Mouse (Mus musculus) liver, embryonic 13.5 days (tissue): Measurements from ENCODE around the gene Tmem132b. TPM values are rescaled to one million over a fixed set of nuclear protein-coding genes. Genes with fewer than 3 reads are reported as not detected.

Source experiments
- ATAC-seq: fragments of 200-750 bp; cut with Nextera tagmentation; 2 replicates; pipeline ENCODE4 v1.8.0; 2017; ENCODE audit warnings: low read depth, mild to moderate bottlenecking, moderate number of reproducible peaks, moderate library complexity
- DNase-seq: peaks from one replicate; pipeline ENCODE4 v3.0.0; 2022
- H3K27ac ChIP-seq: fragments of 300-500 bp; sonication (generic); 2 replicates; pipeline ENCODE4 v1.5.1; 2015; ENCODE audit warnings: moderate library complexity, mild to moderate bottlenecking, inconsistent platforms
- H3K27me3 ChIP-seq: fragments of 300-500 bp; sonication (generic); 2 replicates; pipeline ENCODE4 v1.6.1; 2015; ENCODE audit warnings: mild to moderate bottlenecking, inconsistent platforms
- H3K36me3 ChIP-seq: fragments of 300-500 bp; sonication (generic); 2 replicates; pipeline ENCODE4 v1.6.1; 2015; ENCODE audit warnings: mild to moderate bottlenecking, inconsistent platforms
- H3K4me1 ChIP-seq: fragments of 300-500 bp; sonication (generic); replicated peaks from 2 replicates; pipeline ENCODE4 v1.6.1; 2015; ENCODE audit warnings: inconsistent platforms
- H3K4me2 ChIP-seq: fragments of 300-500 bp; sonication (generic); 2 replicates; pipeline ENCODE4 v1.6.1; 2015; ENCODE audit warnings: inconsistent platforms, mild to moderate bottlenecking, moderate library complexity
- H3K4me3 ChIP-seq: fragments of 300-500 bp; sonication (generic); replicated peaks from 2 replicates; pipeline ENCODE4 v1.5.1; 2015; ENCODE audit warnings: mild to moderate bottlenecking, inconsistent platforms
- H3K9ac ChIP-seq: fragments of 300-500 bp; sonication (generic); 2 replicates; pipeline ENCODE4 v1.6.1; 2015; ENCODE audit warnings: mild to moderate bottlenecking, inconsistent platforms
- H3K9me3 ChIP-seq: fragments of 300-500 bp; sonication (generic); replicated peaks from 2 replicates; pipeline ENCODE4 v1.6.1; 2016; ENCODE audit warnings: inconsistent platforms
- WGBS: fragments of 180-500 bp; shearing (Covaris S2); methylation state at CpG from one replicate; pipeline ENCODE4 v1.1.7; 2015; ENCODE audit not compliant: insufficient replicate concordance; 5-methylcytosine and 5-hydroxymethylcytosine counted together
- polyA plus RNA-seq: library from polyadenylated mRNA; unstranded; fragments of >200 nt; fragmentation: Nextera tagmentation; extraction: Ambion mirVana; gene quantifications from 2 replicates; pipeline ENCODE4 v1.2.1, GENCODE M21; 2015

Tmem132b gene
- polyA plus RNA-seq, 1 experiment from 2014 or later = 0.14 TPM

DNA sequence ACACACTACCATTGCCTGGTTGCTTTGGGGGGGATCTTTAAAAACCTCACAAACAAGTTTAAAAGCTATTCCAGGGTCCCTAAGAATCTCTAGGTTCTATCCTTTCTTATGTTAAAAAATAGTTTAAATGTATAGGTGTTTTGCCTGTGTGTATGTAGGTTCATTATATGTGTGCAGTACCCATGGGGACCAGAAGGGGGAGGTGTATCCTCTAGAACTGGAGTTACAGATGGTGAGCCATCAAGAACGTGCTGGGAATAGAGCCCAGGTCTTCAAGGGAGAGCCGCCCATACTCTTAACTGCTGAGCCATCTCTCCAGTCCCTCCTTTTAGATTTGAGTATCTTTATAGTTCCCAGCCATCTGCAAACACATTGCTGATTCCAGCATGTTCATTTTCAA, 13.5 kb downstream of the Tmem132b start:
- ATAC-seq = no peak
- no peak overlapping the region for H3K4me2 ChIP-seq
- 0 out of 2 replicates have a peak, but pooled peaks cover 9% of the 10 kb centered on the region for H3K27me3 ChIP-seq
- 77% methylated on average over 2 of the region's 2 CpGs for WGBS
- no peak overlapping the region for H3K27ac ChIP-seq
- H3K4me1 ChIP-seq = no peaks in the 10 kb centered on the region
- no peaks in the 10 kb centered on the region for H3K9me3 ChIP-seq
- H3K9ac ChIP-seq = no peak overlapping the region
- no peak for DNase-seq
- H3K4me3 ChIP-seq = no peak overlapping the region
- H3K36me3 ChIP-seq = no peaks in the 10 kb centered on the region

GRCm38 (mm10) chr5:125546293-125546692, 14.7 kb downstream of the Tmem132b start:
- H3K4me2 ChIP-seq = no peak overlapping the region
- H3K4me1 ChIP-seq = no peaks in the 10 kb centered on the region
- ATAC-seq (no peak), DNase-seq (no peak)
- no peaks in the 10 kb centered on the region for H3K9me3 ChIP-seq
- no peak overlapping the region for H3K9ac ChIP-seq
- 28% methylated on average over 13 of the region's 13 CpGs for WGBS
- H3K27ac ChIP-seq = no peak overlapping the region
- H3K27me3 ChIP-seq = 0 out of 2 replicates have a peak, but pooled peaks cover 9% of the 10 kb centered on the region
- no peaks in the 10 kb centered on the region for H3K36me3 ChIP-seq
- no peak overlapping the region for H3K4me3 ChIP-seq

- WGBS = 35% methylated on average over 11 of the region's 11 CpGs
- no peak for ATAC-seq
Observed at GRCm38 (mm10) chr5:125549750-125550489, 18.3 kb downstream of the Tmem132b start.

GRCm38 (mm10) chr5:125555732-125556131, 24.2 kb downstream of the Tmem132b start:
- Histone ChIP-seq H3K9ac (no peak overlapping the region), H3K27me3 (no peaks in the 10 kb centered on the region), H3K9me3 (no peaks in the 10 kb centered on the region), H3K4me3 (no peak overlapping the region), H3K27ac (no peak overlapping the region), H3K4me2 (no peak overlapping the region), H3K36me3 (no peaks in the 10 kb centered on the region), H3K4me1 (no peaks in the 10 kb centered on the region)
- DNase-seq (no peak), ATAC-seq (no peak)
- 57% methylated on average over 5 of the region's 5 CpGs for WGBS

More at GRCm38 (mm10) chr5:125549750-125550489, 18.3 kb downstream of the Tmem132b start:
- DNase-seq = no peak
- Histone ChIP-seq H3K9me3 (no peaks in the 10 kb centered on the region), H3K36me3 (no peaks in the 10 kb centered on the region), H3K4me1 (no peaks in the 10 kb centered on the region), H3K27ac (no peak overlapping the region), H3K27me3 (0 out of 2 replicates have a peak, but pooled peaks cover 9% of the 10 kb centered on the region), H3K4me2 (no peak overlapping the region), H3K4me3 (no peak overlapping the region), H3K9ac (no peak overlapping the region)

- no peaks in the 10 kb centered on the region for H3K4me1 ChIP-seq
- WGBS = 48% methylated on average over 6 of the region's 6 CpGs
- no peak overlapping the region for H3K4me3 ChIP-seq
- H3K4me2 ChIP-seq = no peak overlapping the region
- no peaks in the 10 kb centered on the region for H3K27me3 ChIP-seq
- ATAC-seq (no peak), DNase-seq (no peak)
- no peak overlapping the region for H3K9ac ChIP-seq
- H3K36me3 ChIP-seq = no peaks in the 10 kb centered on the region
- peaks cover 4% of the 10 kb centered on the region for H3K9me3 ChIP-seq
- H3K27ac ChIP-seq = no peak overlapping the region
Observed at GRCm38 (mm10) chr5:125563492-125563891, 31.9 kb downstream of the Tmem132b start.

- Histone ChIP-seq H3K27me3 (no peaks in the 10 kb centered on the region), H3K9ac (no peak overlapping the region), H3K4me1 (no peaks in the 10 kb centered on the region), H3K27ac (no peak overlapping the region), H3K4me2 (no peak overlapping the region), H3K36me3 (no peaks in the 10 kb centered on the region), H3K4me3 (no peak overlapping the region), H3K9me3 (peaks cover 4% of the 10 kb centered on the region)
- no peak for ATAC-seq
- 71% methylated on average over 11 of the region's 11 CpGs for WGBS
- no peak for DNase-seq
Observed at GRCm38 (mm10) chr5:125565725-125566124, 34.2 kb downstream of the Tmem132b start.

- no peak overlapping the region for H3K4me3 ChIP-seq
- no peaks in the 10 kb centered on the region for H3K4me1 ChIP-seq
- H3K9ac ChIP-seq = no peak overlapping the region
- no peak overlapping the region for H3K4me2 ChIP-seq
- H3K27ac ChIP-seq = no peak overlapping the region
- no peaks in the 10 kb centered on the region for H3K27me3 ChIP-seq
- H3K36me3 ChIP-seq = no peaks in the 10 kb centered on the region
- ATAC-seq (no peak), DNase-seq (no peak)
- no peaks in the 10 kb centered on the region for H3K9me3 ChIP-seq
Observed at GRCm38 (mm10) chr5:125568457-125568856, 36.9 kb downstream of the Tmem132b start.

GRCm38 (mm10) chr5:125572011-125572410, 40.4 kb downstream of the Tmem132b start:
- Histone ChIP-seq H3K9ac (no peak overlapping the region), H3K4me2 (no peak overlapping the region), H3K4me3 (no peak overlapping the region), H3K27ac (no peak overlapping the region), H3K36me3 (no peaks in the 10 kb centered on the region), H3K9me3 (no peaks in the 10 kb centered on the region), H3K4me1 (no peaks in the 10 kb centered on the region), H3K27me3 (no peaks in the 10 kb centered on the region)
- no peak for DNase-seq
- 72% methylated on average over 5 of the region's 5 CpGs for WGBS
- no peak for ATAC-seq

- Histone ChIP-seq H3K27ac (no peak overlapping the region), H3K9me3 (no peaks in the 10 kb centered on the region), H3K9ac (no peak overlapping the region), H3K36me3 (no peaks in the 10 kb centered on the region), H3K27me3 (no peaks in the 10 kb centered on the region), H3K4me1 (no peaks in the 10 kb centered on the region), H3K4me3 (no peak overlapping the region), H3K4me2 (no peak overlapping the region)
- ATAC-seq (no peak), DNase-seq (no peak)
- 13% methylated on average over 8 of the region's 8 CpGs for WGBS
Observed at GRCm38 (mm10) chr5:125574886-125575285, 43.3 kb downstream of the Tmem132b start.

DNA sequence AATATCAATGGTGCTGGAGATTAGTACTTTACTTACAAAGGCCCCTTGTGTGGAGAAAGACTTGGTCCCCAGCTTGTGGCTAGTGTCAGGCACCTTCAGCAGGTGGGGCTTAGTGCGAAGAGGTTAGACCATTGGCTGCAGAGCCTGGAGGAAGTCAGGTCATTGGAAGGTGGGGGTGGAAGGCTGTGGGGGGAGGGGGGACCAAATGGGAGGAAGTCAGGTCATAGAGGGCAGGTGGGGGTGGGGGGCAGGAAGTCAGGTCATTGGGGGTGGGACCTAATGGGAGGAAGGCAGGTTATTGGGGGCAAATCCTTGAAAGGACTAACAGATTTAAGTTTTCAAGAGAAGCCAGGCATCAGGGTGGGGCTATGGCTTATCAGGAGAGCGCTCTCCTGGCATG, 44.3 kb downstream of the Tmem132b start:
- ATAC-seq = no peak
- Histone ChIP-seq H3K4me2 (no peak overlapping the region), H3K4me3 (no peak overlapping the region), H3K9ac (no peak overlapping the region), H3K4me1 (no peaks in the 10 kb centered on the region), H3K27me3 (no peaks in the 10 kb centered on the region), H3K9me3 (no peaks in the 10 kb centered on the region), H3K36me3 (no peaks in the 10 kb centered on the region), H3K27ac (no peak overlapping the region)
- no peak for DNase-seq
- WGBS = 59% methylated on average over 2 of the region's 2 CpGs

DNA sequence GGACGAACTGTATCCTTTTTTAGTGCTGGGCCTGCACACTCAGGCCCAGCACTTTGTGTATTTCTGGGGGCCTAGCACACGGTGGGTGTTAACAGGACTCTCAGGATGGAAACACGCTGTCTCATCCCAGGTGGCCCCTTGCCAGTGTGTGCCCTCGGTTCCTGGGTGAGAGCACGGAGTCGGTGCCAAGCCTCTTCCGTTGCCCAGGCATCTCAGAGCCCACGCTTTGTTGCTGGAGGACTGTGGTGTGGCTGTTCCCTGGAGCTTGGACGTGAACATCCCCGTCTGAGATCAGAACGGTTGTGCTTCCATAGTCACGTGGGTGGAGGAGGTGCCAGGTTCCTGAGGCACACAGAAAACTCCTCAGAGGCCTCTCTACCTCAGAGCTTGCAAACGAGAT, 47.1 kb downstream of the Tmem132b start:
- DNase-seq (no peak), ATAC-seq (no peak)
- 63% methylated on average over 13 of the region's 13 CpGs for WGBS
- Histone ChIP-seq H3K9me3 (no peaks in the 10 kb centered on the region), H3K36me3 (no peaks in the 10 kb centered on the region), H3K4me2 (no peak overlapping the region), H3K27me3 (no peaks in the 10 kb centered on the region), H3K27ac (no peak overlapping the region), H3K4me1 (no peaks in the 10 kb centered on the region), H3K9ac (no peak overlapping the region), H3K4me3 (no peak overlapping the region)

DNA sequence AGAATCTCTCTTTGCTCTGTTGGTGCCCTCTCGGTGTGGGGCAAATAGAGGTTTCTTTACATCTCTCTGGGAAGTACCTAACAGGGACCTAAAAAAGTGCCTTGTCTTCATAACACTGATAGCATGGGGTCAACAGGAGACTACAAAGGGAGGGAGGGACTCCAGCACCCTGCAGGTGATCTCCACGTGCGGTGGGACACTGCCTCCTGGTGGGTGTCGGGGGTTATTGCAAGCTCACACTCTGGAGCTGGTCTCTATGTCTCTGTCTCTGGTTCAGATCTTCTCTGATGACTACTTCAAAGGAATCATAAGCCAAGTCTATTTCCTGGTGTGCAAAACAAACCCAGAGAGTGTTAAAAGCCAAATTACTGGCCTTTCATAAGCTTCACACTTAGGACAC, 47.6 kb downstream of the Tmem132b start:
- no peak overlapping the region for H3K4me3 ChIP-seq
- H3K9ac ChIP-seq = no peak overlapping the region
- H3K27me3 ChIP-seq = no peaks in the 10 kb centered on the region
- H3K4me2 ChIP-seq = no peak overlapping the region
- no peaks in the 10 kb centered on the region for H3K4me1 ChIP-seq
- DNase-seq (no peak), ATAC-seq (no peak)
- H3K9me3 ChIP-seq = no peaks in the 10 kb centered on the region
- H3K27ac ChIP-seq = no peak overlapping the region
- no peaks in the 10 kb centered on the region for H3K36me3 ChIP-seq
- WGBS = 32% methylated on average over 4 of the region's 4 CpGs
